Comparison of ENCODE assay signal across 13 mouse cellular contexts in the genomic region with DNA sequence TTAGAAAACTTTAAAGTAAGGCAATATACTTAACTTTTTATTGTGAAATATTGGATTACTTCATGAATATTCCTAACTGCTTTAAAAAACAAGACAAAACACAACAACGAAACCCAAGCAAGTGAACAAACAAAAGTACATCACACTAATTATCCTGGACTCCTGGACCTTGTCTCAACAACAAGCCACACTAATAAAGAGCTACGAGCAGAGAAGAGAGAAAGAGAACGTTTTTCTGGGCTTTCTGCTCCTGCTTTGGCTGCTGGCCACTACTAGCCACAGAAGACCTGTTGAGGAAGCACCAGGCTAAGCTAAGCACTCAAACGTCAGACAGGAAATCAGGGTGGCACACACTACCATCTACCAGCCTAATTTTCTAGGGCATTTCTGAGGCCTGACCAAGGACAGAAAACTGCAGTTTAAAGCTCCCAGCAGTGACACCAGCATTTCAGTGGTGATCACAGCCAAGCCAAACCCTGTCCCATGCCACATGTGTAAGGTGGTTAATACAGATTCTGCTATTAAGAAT. TPM values are rescaled to one million over a fixed set of nuclear protein-coding genes. Genes with fewer than 3 reads are reported as not detected.
DNase-seq lines count a peak whose midpoint lies in the region; ATAC-seq and TF ChIP-seq lines count a peak whose summit lies in the region.
"Had no signal": no experiment of that assay in that cellular context is flagged by ENCODE, and none has a peak within 500 bp of the region (broad histone marks: within the 10 kb centered on the region; RNA-seq: fewer than 3 reads in every experiment).

No protein-coding gene starts in this region.

- peaks cover 5% of the 10 kb centered on the region; the same call in 1 of the 2 replicates for H3K4me1 ChIP-seq in lung, adult 2 months (ENCODE audit: control insufficient read depth, insufficient read depth, low read length)
- H3K4me1 ChIP-seq: embryonic facial prominence, embryonic 12.5 days had no signal

- WGBS in lung, adult 2 months: 21% methylated on average over 4 of the region's 4 CpGs

- peak; percentile 68 for ATAC-seq in megakaryocyte progenitor cell, adult 5-6 weeks (replicated peaks; ENCODE audit: poor library complexity)
- ATAC-seq: forebrain, embryonic 16.5 days; intestine, embryonic 15.5 days had no signal

- TF ChIP-seq CTCF in lung, adult 2 months (IDR thresholded peaks at IDR 0.05; ENCODE audit: insufficient read depth, low read length): no peak

- DNase-seq in kidney, postnatal 36 days: peak; percentile 29 to 37
- no peak for DNase-seq in kidney, adult 9 months
- peak; percentile 14 for DNase-seq in 3134 (ENCODE audit: extremely low read depth, insufficient read length, low spot score)
- peak; percentile 40 for DNase-seq in CD4-positive, CD25-positive, alpha-beta regulatory T cell, adult 2 months (ENCODE audit: low read depth, low spot score)
- no peak for DNase-seq in left cerebral cortex, postnatal 25 days (ENCODE audit: low spot score in 2 of 2)
- DNase-seq in lung, adult 2 months: no peak
- DNase-seq: cerebellum, adult 2 months; gastrocnemius, postnatal 36 days had no signal

- TF ChIP-seq POLR2A in lung, adult 2 months (IDR thresholded peaks at IDR 0.05; ENCODE audit: borderline replicate concordance, extremely low read depth, low read depth, low read length): no peak

- intact Hi-C loops in left cerebral cortex, postnatal 25 days (cut with DNase I): no loop called here

- no peak overlapping the region for H3K4me3 ChIP-seq in lung, adult 2 months (replicated peaks; ENCODE audit: extremely low read depth, low read depth, low read length)
- H3K4me3 ChIP-seq: embryonic facial prominence, embryonic 12.5 days; intestine, embryonic 15.5 days; limb, embryonic 13.5 days had no signal

RNA-seq across cellular contexts. Expression of a gene that starts 28.2 kb away (rescaled TPM):
- total RNA-seq in megakaryocyte progenitor cell, adult 5-6 weeks (2015): 0.79 and 1.4 TPM in 2 replicates
- 1.4 and 2.6 TPM in 2 replicates for total RNA-seq in megakaryocyte progenitor cell, adult 5-6 weeks (2017)
- 100 to 1,000 TPM; 236 to 246 TPM for total RNA-seq in left cerebral cortex, postnatal 25 days (2021)
- polyA plus RNA-seq in lung, adult 2 months (2012; rRNA removed): 1.3 and 2.0 TPM in 2 replicates

RNA-seq across cellular contexts. Expression of a gene that starts 28.8 kb away (rescaled TPM):
- total RNA-seq in megakaryocyte progenitor cell, adult 5-6 weeks (2015): 14.9 and 17.7 TPM in 2 replicates
- total RNA-seq in megakaryocyte progenitor cell, adult 5-6 weeks (2017): 16.8 and 18.0 TPM in 2 replicates
- total RNA-seq in left cerebral cortex, postnatal 25 days (2021): 10 to 100 TPM; 41.7 to 46.2 TPM
- polyA plus RNA-seq in lung, adult 2 months (2012; rRNA removed): 11.4 and 16.6 TPM in 2 replicates

Comparison
In these comparisons a context has a peak if more than half of its experiments do, and no peak if none do; other contexts are left out.
1. DNase-seq: peak in kidney, postnatal 36 days (2 of 2), 3134 (single experiment) and CD4-positive, CD25-positive, alpha-beta regulatory T cell, adult 2 months (single experiment); none in kidney, adult 9 months (single experiment), left cerebral cortex, postnatal 25 days (0 of 2) and lung, adult 2 months (single experiment).
2. RNA of a gene that starts 28.2 kb away (total RNA-seq): 236 to 246 TPM in left cerebral cortex, postnatal 25 days; 0.79 to 2.6 TPM in megakaryocyte progenitor cell, adult 5-6 weeks; every median in the first group is over 10 times any median in the second.